Mouse (Mus musculus) activated CD4-positive, CD25-positive, alpha-beta regulatory T cell, adult 9 weeks (primary cell): ENCODE results near the gene Nsl1. TPM values are rescaled to one million over a fixed set of nuclear protein-coding genes. Genes with fewer than 3 reads are reported as not detected.

ENCODE experiments used
- polyA plus RNA-seq: library from polyadenylated mRNA; unstranded; fragments of 100-300 nt; shearing (Covaris generic); gene quantifications from one replicate; pipeline ENCODE4 v1.2.1, GENCODE M21; 2017

The Nsl1 gene
- 3.3 TPM for polyA plus RNA-seq

DNA sequence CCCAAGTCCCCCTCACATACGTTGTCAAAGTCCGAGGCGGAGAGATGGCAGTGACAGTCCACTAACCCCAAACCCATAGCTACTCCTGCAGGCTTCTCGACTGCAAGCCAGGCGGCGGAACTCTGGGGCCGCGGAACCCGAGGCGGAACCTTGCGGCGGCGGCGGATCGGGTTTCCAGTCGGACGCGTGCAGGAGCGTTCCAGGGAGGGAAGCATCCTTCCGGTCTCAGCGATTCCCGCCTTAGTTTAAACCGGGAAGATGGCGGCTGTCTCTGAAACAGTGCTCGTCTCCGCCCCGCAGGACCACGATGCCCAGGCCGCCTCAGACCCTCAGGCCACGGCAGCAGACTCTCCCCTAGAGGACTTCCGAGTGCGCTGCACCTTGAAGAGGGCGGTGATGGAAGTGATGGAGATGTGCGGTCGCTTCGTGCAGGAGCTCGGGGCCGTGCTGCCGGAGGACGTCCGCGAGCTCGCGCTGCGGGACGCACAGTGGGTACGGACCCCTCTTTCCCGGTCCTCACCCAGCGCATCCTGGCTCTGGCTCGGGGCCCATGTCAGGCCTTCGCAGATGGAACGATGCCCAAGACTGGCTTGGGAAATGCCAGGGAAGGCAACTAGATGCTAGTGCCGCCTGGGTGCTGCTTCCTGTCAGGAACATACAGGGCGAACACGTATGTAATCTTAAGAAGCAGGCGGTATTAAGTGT is at the start of gene Nsl1, which contains the start of gene Tatdn3:
Gene Nsl1 (plus strand): TSS at position 232 of the 705 bp plus-strand sequence.
Gene Tatdn3 (minus strand): TSS at position 152 of the 705 bp plus-strand sequence.

DNA sequence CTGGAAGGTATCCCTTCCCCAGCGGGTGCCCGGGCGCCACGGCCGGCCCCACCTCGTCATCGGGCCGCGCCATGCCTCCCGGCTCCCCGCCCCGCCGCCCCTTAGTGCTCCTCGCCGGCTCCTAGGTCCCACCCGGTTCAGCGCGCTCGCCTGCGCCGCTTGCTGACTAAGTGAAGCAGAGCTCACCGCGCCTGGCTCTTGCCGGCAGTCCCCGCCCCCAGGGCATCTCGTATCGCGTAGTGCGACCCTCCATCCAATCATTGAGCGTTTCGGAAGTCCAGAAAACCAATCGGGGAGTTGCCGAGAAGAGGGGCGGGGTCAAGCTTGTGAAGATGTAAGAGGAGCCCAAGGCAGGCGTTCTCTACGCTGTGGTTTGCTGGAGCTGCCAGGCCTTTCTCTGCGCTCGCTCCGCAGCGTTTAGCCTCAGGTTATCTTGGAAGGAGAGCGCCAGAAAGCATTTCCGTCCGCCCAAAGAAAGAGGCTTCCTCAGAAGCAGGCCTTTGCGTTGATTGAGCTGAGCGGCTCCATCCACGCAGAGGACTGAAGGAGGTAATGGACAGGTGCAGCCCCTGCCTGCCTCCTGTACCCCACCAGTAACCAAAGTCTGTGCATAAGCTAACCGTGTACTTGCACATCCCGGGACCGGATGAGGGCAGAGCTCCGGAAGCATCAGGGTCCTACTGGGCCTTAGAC is 36.6 kb upstream of the Nsl1 start, which contains the start of gene Flvcr1:
Gene Flvcr1 (minus strand): TSS at position 138 of the 693 bp plus-strand sequence.

DNA sequence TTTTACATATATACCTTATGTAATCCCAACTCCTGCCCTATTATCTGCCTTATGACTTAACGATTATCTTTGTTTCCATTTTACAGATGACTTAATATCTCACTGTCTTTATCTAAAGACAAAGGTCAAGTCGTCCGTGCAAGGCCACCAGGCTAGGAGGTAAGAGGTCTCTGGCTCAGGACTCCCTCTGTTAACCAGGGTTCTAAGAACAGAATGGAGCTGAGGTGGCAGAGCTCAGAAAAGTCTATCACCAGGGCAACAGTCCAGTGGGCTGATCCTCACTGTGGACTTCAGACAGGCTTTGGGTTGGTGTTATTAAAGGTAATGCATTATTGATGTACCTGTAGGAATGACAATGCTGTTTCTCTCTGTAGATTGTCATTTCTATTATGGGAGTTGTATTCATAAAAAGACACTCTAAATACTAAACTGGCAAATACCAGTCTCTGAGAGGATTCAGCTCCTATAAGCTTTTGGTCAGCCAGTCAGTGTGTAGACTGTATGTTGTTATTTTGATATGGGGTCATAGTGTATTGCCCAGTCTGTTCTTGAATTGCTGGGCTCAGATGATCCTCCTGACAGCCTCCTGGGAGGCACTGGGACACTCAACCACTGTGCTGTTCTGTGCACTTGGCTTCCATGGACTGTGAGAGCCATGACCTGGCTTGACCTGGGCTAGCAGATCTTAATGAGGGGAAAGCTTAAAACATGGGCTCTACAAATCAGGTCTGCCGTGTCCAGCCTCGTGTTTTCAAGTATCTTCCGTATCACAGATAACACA is 26.1 kb upstream of the Nsl1 start, which contains the start of gene Spata45:
Gene Spata45 (plus strand): TSS at position 86 of the 781 bp plus-strand sequence.

GRCm38 (mm10) chr1:191097802-191098747 is 35.3 kb downstream of the Nsl1 start, which contains the start of gene Batf3:
Gene Batf3, plus strand, starts transcription at chr1:191097847.

Other genes starting within 250 kb of the Nsl1 start
- gene Rps6kc1, start 151.2 kb upstream of the Nsl1 start, polyA plus RNA-seq: 14.2 TPM
- gene Angel2, start 137.9 kb upstream of the Nsl1 start, polyA plus RNA-seq: 83.0 TPM
- gene Vash2, start 83.7 kb upstream of the Nsl1 start, polyA plus RNA-seq: 0.13 TPM
- gene Flvcr1, start 36.9 kb upstream of the Nsl1 start, polyA plus RNA-seq: 6.7 TPM
- gene Spata45, start 26.4 kb upstream of the Nsl1 start, polyA plus RNA-seq: not detected
- 13.0 TPM for gene Tatdn3, start 80 bp upstream of the Nsl1 start, polyA plus RNA-seq
- gene Batf3, start 34.8 kb downstream of the Nsl1 start, polyA plus RNA-seq: not detected
- not detected for gene Fam71a, start 101.8 kb downstream of the Nsl1 start, polyA plus RNA-seq
- 0.23 TPM for gene Atf3, start 155.0 kb downstream of the Nsl1 start, polyA plus RNA-seq